In the genomic region with DNA sequence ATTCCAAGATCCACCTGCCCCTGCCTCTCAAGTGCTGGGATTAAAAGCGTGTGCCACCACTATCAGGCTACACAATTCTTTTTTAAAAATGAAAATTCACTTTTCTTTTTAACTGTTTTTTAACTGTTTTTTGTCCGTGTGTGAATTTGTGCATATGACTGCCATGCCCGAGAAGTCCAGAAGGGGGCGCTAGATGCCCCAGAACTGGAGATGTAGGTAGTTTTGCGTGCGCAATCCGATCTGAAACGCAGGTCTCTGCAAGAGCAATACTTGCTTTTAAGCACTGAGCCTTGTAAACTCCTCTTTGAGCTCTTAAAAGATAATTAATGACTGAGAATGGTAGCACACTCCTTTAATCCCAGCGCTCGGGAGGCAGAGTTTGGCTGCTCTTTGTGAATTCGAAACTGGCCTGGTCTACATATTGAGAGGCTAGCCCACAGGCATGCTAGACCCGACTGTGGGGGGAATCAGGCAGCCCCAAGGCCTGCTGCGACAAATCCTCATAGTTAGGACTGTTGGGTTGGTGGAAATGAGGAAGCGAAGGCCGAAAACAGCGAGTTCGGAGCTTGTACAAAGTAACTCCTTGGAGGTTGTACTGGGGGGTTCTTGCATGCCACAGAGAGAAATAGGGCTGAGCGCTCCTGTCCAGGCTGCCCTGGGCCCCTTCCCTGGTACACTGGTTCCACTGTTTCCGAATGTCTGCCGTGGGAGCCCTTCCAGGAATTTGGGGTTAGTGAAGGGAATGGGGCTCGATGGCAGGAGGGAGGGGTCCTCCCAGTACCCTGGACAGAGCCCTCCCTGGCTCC, we compare ENCODE assay signal across 8 mouse cellular contexts. TPM values are rescaled to one million over a fixed set of nuclear protein-coding genes. Genes with fewer than 3 reads are reported as not detected.
DNase-seq lines count a peak whose midpoint lies in the region; ATAC-seq and TF ChIP-seq lines count a peak whose summit lies in the region.

No protein-coding gene starts in this region.

- no peak overlapping the region for H3K4me3 ChIP-seq in layer of hippocampus, adult 2 months
- H3K4me3 ChIP-seq in embryonic facial prominence, embryonic 10.5 days, result peak overlapping the region; percentile 44
- H3K4me3 ChIP-seq in intestine, embryonic 15.5 days (replicated peaks), result peak overlapping the region; percentile 27
- H3K4me3 ChIP-seq in liver, postnatal 0 days (ENCODE audit: low read depth, low read length), result peak overlapping the region; percentile 36
- H3K4me3 ChIP-seq in olfactory bulb, adult 2 months (ENCODE audit: insufficient read depth, low read depth, low read length), result no peak overlapping the region

- no peaks in the 10 kb centered on the region for H3K9me3 ChIP-seq in embryonic facial prominence, embryonic 10.5 days
- H3K9me3 ChIP-seq in intestine, embryonic 15.5 days, result no peaks in the 10 kb centered on the region
- no peaks in the 10 kb centered on the region for H3K9me3 ChIP-seq in liver, postnatal 0 days (ENCODE audit: low read length)

- H3K27me3 ChIP-seq in embryonic facial prominence, embryonic 10.5 days (replicated peaks; ENCODE audit: low read depth, poor library complexity, severe bottlenecking), result peaks cover 96% of the 10 kb centered on the region
- peaks cover 59% of the 10 kb centered on the region for H3K27me3 ChIP-seq in intestine, embryonic 15.5 days (replicated peaks)
- H3K27me3 ChIP-seq in liver, postnatal 0 days (ENCODE audit: insufficient read depth, low read length), result peaks cover 50% of the 10 kb centered on the region

- no peak for TF ChIP-seq EP300 in liver, postnatal 0 days (IDR thresholded peaks at IDR 0.05; ENCODE audit: low read depth)

- DNase-seq in layer of hippocampus, adult 2 months (ENCODE audit: low spot score in 2 of 2), result peak in 1 of 2 experiments; percentile 57
- no peak for DNase-seq in layer of hippocampus, postnatal 36 days
- peak; percentile 49 for DNase-seq in MEL-GATA-1-ER (ENCODE audit: extremely low read depth, low read depth)
- peak; percentile 53 for DNase-seq in embryonic facial prominence, embryonic 10.5 days (ENCODE audit: low spot score)
- DNase-seq in liver, postnatal 0 days, result peak; percentile 66

- whole genome bisulfite sequencing in embryonic facial prominence, embryonic 10.5 days, result 18% methylated on average over 21 of the region's 21 CpGs
- 14% methylated on average over 21 of the region's 21 CpGs for WGBS in intestine, embryonic 15.5 days
- WGBS in liver, postnatal 0 days (ENCODE audit: insufficient replicate concordance), result 13% methylated on average over 21 of the region's 21 CpGs
- 21% methylated on average over 21 of the region's 21 CpGs for WGBS in olfactory bulb, adult 2 months

- peak overlapping the region; percentile 59 for H3K4me2 ChIP-seq in intestine, embryonic 15.5 days (replicated peaks)
- peak overlapping the region; percentile 62 for H3K4me2 ChIP-seq in liver, postnatal 0 days (ENCODE audit: low read depth, low read length)

- peaks cover 31% of the 10 kb centered on the region for H3K4me1 ChIP-seq in embryonic facial prominence, embryonic 10.5 days
- H3K4me1 ChIP-seq in intestine, embryonic 15.5 days (replicated peaks), result peaks cover 38% of the 10 kb centered on the region
- H3K4me1 ChIP-seq in liver, postnatal 0 days (ENCODE audit: insufficient read depth), result peaks cover 18% of the 10 kb centered on the region
- peaks cover 20% of the 10 kb centered on the region for H3K4me1 ChIP-seq in olfactory bulb, adult 2 months (ENCODE audit: control insufficient read depth, insufficient read depth, low read length)

- no peak overlapping the region for H3K9ac ChIP-seq in intestine, embryonic 15.5 days
- H3K9ac ChIP-seq in liver, postnatal 0 days (replicated peaks), result no peak overlapping the region

- peak; percentile 94 for TF ChIP-seq CTCF in layer of hippocampus, adult 2 months (conservative IDR thresholded peaks at IDR 0.05)
- TF ChIP-seq CTCF in liver, postnatal 0 days (IDR thresholded peaks at IDR 0.05; ENCODE audit: low read depth), result peak; percentile 78
- TF ChIP-seq CTCF in olfactory bulb, adult 2 months (IDR thresholded peaks at IDR 0.05; ENCODE audit: insufficient read depth, low read depth, low read length), result peak; percentile 61

- H3K27ac ChIP-seq in layer of hippocampus, adult 2 months, result no peak overlapping the region
- no peak overlapping the region for H3K27ac ChIP-seq in embryonic facial prominence, embryonic 10.5 days (replicated peaks)
- no peak overlapping the region for H3K27ac ChIP-seq in intestine, embryonic 15.5 days
- no peak overlapping the region for H3K27ac ChIP-seq in liver, postnatal 0 days (ENCODE audit: low read depth)
- no peak overlapping the region for H3K27ac ChIP-seq in olfactory bulb, adult 2 months (ENCODE audit: insufficient read depth, low read depth, low read length)

- no peak for TF ChIP-seq POLR2A in olfactory bulb, adult 2 months (IDR thresholded peaks at IDR 0.05; ENCODE audit: insufficient read depth, low read depth, low read length)

- H3K36me3 ChIP-seq in embryonic facial prominence, embryonic 10.5 days (replicated peaks), result no peaks in the 10 kb centered on the region
- no peaks in the 10 kb centered on the region for H3K36me3 ChIP-seq in intestine, embryonic 15.5 days
- H3K36me3 ChIP-seq in liver, postnatal 0 days (replicated peaks; ENCODE audit: insufficient read depth, low read length), result no peaks in the 10 kb centered on the region

- no peak for ATAC-seq in intestine, embryonic 15.5 days
- ATAC-seq in liver, postnatal 0 days, result no peak
- ATAC-seq in erythroid progenitor cell, adult 5-6 weeks (replicated peaks; ENCODE audit: low FRiP score, poor library complexity, severe bottlenecking), result no peak

RNA-seq across cellular contexts. Expression of a gene that starts 0.7 kb away (rescaled TPM):
- not detected for total RNA-seq in layer of hippocampus, adult 2 months (2021)
- not detected for total RNA-seq in layer of hippocampus, postnatal 36 days (2021)
- 0.11 and 1.0 TPM in 2 replicates for polyA plus RNA-seq in embryonic facial prominence, embryonic 10.5 days (2016; fragmentation: Nextera tagmentation; extraction: Ambion mirVana)
- polyA plus RNA-seq in intestine, embryonic 15.5 days (2015; fragmentation: Nextera tagmentation; extraction: Ambion mirVana), result 0.30 and 0.42 TPM in 2 replicates
- polyA plus RNA-seq in liver, postnatal 0 days (2015; fragmentation: Nextera tagmentation; extraction: Ambion mirVana), result not detected in 2 replicates
- polyA plus RNA-seq in olfactory bulb, adult 2 months (2012; ENCODE audit: insufficient read depth, insufficient read length, low replicate concordance, missing spikeins), result not detected in 2 replicates
- not detected in 2 replicates for total RNA-seq in erythroid progenitor cell, adult 5-6 weeks (2015; ENCODE audit: low replicate concordance)
- not detected in 2 replicates for total RNA-seq in erythroid progenitor cell, adult 5-6 weeks (2017; ENCODE audit: low replicate concordance)

RNA-seq across cellular contexts. Expression of a gene that starts 5.8 kb away (rescaled TPM):
- total RNA-seq in layer of hippocampus, adult 2 months (2021), result 1 to 10 TPM; 1.2 to 1.9 TPM
- 1 to 10 TPM; 1.4 to 1.5 TPM for total RNA-seq in layer of hippocampus, postnatal 36 days (2021)
- polyA plus RNA-seq in embryonic facial prominence, embryonic 10.5 days (2016; fragmentation: Nextera tagmentation; extraction: Ambion mirVana), result 7.5 and 10.3 TPM in 2 replicates
- polyA plus RNA-seq in intestine, embryonic 15.5 days (2015; fragmentation: Nextera tagmentation; extraction: Ambion mirVana), result 29.2 and 30.8 TPM in 2 replicates
- 1.8 and 2.2 TPM in 2 replicates for polyA plus RNA-seq in liver, postnatal 0 days (2015; fragmentation: Nextera tagmentation; extraction: Ambion mirVana)
- not detected in 2 replicates for polyA plus RNA-seq in olfactory bulb, adult 2 months (2012; ENCODE audit: insufficient read depth, insufficient read length, low replicate concordance, missing spikeins)
- total RNA-seq in erythroid progenitor cell, adult 5-6 weeks (2015; ENCODE audit: low replicate concordance), result 0.72 TPM in 1 of 2 replicates, not detected in the other
- not detected in 2 replicates for total RNA-seq in erythroid progenitor cell, adult 5-6 weeks (2017; ENCODE audit: low replicate concordance)

RNA-seq across cellular contexts. Expression of a gene that starts 20.0 kb away (rescaled TPM):
- 100 to 1,000 TPM; 306 to 335 TPM for total RNA-seq in layer of hippocampus, adult 2 months (2021)
- 100 to 1,000 TPM; 331 to 345 TPM for total RNA-seq in layer of hippocampus, postnatal 36 days (2021)
- polyA plus RNA-seq in embryonic facial prominence, embryonic 10.5 days (2016; fragmentation: Nextera tagmentation; extraction: Ambion mirVana), result 51.8 and 55.5 TPM in 2 replicates
- 57.8 and 60.0 TPM in 2 replicates for polyA plus RNA-seq in intestine, embryonic 15.5 days (2015; fragmentation: Nextera tagmentation; extraction: Ambion mirVana)
- polyA plus RNA-seq in liver, postnatal 0 days (2015; fragmentation: Nextera tagmentation; extraction: Ambion mirVana), result 10.7 and 12.0 TPM in 2 replicates
- polyA plus RNA-seq in olfactory bulb, adult 2 months (2012; ENCODE audit: insufficient read depth, insufficient read length, low replicate concordance, missing spikeins), result not detected in 2 replicates
- total RNA-seq in erythroid progenitor cell, adult 5-6 weeks (2015; ENCODE audit: low replicate concordance), result 15.1 and 30.2 TPM in 2 replicates
- total RNA-seq in erythroid progenitor cell, adult 5-6 weeks (2017; ENCODE audit: low replicate concordance), result 3.7 and 3.9 TPM in 2 replicates

RNA-seq across cellular contexts. Expression of a gene that starts 42.2 kb away (rescaled TPM):
- 10 to 100 TPM; 22.7 to 48.4 TPM for total RNA-seq in layer of hippocampus, adult 2 months (2021)
- total RNA-seq in layer of hippocampus, postnatal 36 days (2021), result 10 to 100 TPM; 46.5 to 65.3 TPM
- polyA plus RNA-seq in embryonic facial prominence, embryonic 10.5 days (2016; fragmentation: Nextera tagmentation; extraction: Ambion mirVana), result 1.0 and 1.3 TPM in 2 replicates
- polyA plus RNA-seq in intestine, embryonic 15.5 days (2015; fragmentation: Nextera tagmentation; extraction: Ambion mirVana), result 1.4 and 1.5 TPM in 2 replicates
- 0.15 TPM in 1 of 2 replicates, not detected in the other for polyA plus RNA-seq in liver, postnatal 0 days (2015; fragmentation: Nextera tagmentation; extraction: Ambion mirVana)
- polyA plus RNA-seq in olfactory bulb, adult 2 months (2012; ENCODE audit: insufficient read depth, insufficient read length, low replicate concordance, missing spikeins), result not detected in 2 replicates
- total RNA-seq in erythroid progenitor cell, adult 5-6 weeks (2015; ENCODE audit: low replicate concordance), result not detected in 2 replicates
- total RNA-seq in erythroid progenitor cell, adult 5-6 weeks (2017; ENCODE audit: low replicate concordance), result 2.0 TPM in 1 of 2 replicates, not detected in the other

Comparison
In these comparisons a context has a peak if more than half of its experiments do, and no peak if none do; other contexts are left out.
1. DNase-seq: peak in MEL-GATA-1-ER (single experiment), embryonic facial prominence, embryonic 10.5 days (single experiment) and liver, postnatal 0 days (single experiment); none in layer of hippocampus, postnatal 36 days (0 of 2).
2. H3K4me3 ChIP-seq: peak in embryonic facial prominence, embryonic 10.5 days (single experiment), intestine, embryonic 15.5 days (single experiment) and liver, postnatal 0 days (single experiment); none in layer of hippocampus, adult 2 months (single experiment) and olfactory bulb, adult 2 months (single experiment).
3. RNA of a gene that starts 20.0 kb away (polyA plus RNA-seq): 57.8 to 60.0 TPM in intestine, embryonic 15.5 days, 51.8 to 55.5 TPM in embryonic facial prominence, embryonic 10.5 days and 10.7 to 12.0 TPM in liver, postnatal 0 days; not detected in olfactory bulb, adult 2 months; every median in the first group is over 10 times any median in the second.
4. Peak in every context shown above with its lines, with median percentiles within 50 percentile points of each other: CTCF ChIP-seq.